Mouse (Mus musculus) right cerebral cortex, postnatal 4 days (tissue): ENCODE measurements at regions not wholly inside any gene's neighbourhood (a gene's known extent, or its start where the extent isn't known, plus 50 kb on each side); places are given as distances from the start of the nearest gene placed in this dataset.

ENCODE experiments used
- DNase-seq: peaks from one replicate; pipeline ENCODE4 v3.0.0-alpha.2; 2022

DNA sequence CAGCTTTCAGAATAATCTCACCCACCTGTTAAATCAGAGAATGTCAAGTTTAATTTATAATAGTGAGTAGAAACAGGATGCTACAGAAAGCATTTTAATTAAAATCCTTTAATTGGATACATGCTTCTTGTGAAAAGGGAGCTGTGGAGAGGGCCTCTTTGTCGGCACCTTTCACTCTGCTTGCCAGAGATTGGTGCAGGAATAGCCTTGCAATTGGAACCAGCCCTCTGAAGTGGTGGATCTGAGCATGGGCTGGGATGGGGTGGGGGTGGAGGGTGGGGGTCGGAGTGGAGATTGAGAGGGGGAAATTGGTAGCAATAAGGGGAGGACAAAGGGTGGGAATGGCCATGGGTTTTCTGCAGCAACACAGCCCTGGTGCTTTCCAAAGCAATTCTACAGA lies 207.2 kb downstream of the Tbx15 start:
- DNase-seq: no peak

DNA sequence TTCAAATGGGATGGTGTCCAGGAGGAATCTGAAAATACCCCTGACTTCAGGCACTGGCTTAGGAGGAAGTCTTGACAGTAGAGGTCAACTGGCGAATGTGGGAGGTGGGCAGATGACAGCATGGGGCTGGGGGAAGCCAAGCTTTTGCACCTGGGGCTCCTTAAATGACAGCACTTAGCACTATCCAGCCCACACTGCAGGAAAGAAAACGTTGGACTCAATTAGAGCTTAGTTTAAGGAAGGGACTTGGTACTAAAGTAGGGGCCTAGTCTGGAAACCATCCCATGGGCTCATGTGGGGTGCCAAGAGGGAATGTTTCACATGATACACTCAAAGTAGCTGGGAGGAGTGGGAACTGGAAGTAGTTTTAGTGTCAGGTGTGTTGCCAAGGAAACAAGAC lies 207.6 kb downstream of the Tbx15 start:
- no peak for DNase-seq

DNA sequence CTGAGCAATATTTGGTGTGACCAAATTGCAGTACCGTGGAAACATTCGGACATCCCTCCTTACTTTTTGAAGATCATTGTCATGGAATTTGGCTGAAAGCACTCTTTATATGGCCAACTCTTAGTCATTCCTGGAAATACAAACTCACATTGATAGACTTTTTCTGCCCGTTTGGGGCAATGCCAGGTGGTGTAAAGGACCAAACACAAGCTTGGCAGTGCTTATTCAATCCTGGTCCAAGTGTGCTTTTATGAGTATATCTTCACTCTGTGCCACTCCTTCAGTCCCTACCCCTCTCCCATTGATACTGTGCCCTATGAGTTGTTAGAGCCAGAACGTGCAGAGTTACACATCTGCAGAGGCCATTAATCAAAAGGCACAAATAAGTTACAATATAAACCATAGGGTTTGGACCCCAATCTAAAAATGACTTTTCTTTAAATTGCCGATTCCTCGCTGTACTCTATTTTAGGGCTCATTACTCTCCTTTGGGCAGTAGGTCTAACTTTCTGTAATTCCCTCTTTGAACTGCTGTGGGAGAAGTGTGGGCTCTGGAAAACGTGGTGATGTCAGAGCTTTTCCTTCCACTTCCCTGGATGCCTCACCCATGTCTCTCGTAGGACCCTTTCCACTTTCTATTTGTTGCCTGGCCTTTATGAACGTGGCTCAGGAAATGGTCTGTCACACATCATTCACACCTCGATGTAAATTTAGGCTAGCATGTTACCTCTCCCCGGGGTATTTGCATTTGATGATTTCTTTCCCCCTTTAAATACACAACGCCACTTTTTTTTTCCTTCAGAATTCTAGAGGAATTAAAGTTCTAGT lies 219.1 kb downstream of the Tbx15 start:
- no peak for DNase-seq

- DNase-seq: no peak
Measured at GRCm38 (mm10) chr3:99499980-99500379, 259.8 kb downstream of the Tbx15 start.

- no peak for DNase-seq
Measured at GRCm38 (mm10) chr3:99504772-99505171, 264.6 kb downstream of the Tbx15 start.

- DNase-seq: no peak
Measured at GRCm38 (mm10) chr3:99512250-99512649, 272.1 kb downstream of the Tbx15 start.

GRCm38 (mm10) chr3:99512933-99513332 lies 272.8 kb downstream of the Tbx15 start:
- no peak for DNase-seq

DNA sequence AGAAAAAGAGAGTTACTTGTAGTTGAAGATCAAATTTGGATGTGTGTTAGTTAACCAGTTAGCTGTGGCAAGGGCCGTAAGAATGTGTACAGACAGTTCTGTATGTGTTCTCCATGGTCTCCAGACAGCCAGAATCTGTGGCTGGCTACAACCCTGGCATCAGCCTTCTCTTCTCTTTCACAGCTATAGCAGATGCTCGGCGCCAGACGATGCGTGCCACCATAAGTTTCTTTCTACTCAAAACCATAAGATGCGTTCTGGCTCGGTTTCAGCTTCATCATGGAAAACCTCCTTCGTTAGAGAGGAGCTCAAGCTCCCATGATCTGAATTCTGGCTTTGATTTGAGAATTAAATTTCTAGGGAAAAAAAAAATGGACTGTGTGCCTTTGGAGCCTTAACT lies 275.6 kb downstream of the Tbx15 start:
- peak; percentile 52 for DNase-seq

- peak; percentile 2 for DNase-seq
Measured at GRCm38 (mm10) chr3:99560917-99561316, 320.7 kb downstream of the Tbx15 start.

DNA sequence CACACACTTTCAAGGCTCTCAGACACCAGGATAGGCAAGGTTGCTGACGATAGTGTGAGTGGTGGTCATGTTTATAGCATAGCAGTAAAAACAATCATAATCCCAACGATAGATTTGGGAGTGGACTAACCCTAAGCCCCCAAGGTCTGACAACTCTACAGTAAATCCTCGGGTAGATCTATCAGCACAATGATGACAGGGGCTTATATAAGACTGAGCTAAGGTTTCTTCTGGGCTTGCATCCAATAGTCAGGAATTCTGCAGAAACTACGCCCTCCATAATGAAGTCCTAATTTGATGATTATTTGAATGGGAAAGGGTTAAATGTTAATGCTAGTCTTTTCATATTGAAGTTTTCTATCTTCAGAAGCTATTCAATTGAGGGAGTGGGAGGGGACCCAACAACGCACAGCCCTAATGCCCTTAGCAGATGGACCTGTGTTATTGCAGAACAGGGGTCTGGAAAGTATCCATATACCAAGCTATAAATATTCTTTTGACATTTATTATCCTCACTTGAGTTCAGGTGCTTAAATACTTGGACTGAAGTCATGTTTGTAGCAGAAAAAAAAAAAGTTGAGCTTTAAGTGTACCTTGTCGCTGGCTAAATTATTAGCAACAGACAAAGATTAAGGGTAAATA lies 311.8 kb upstream of the Spag17 start:
- DNase-seq: no peak

DNA sequence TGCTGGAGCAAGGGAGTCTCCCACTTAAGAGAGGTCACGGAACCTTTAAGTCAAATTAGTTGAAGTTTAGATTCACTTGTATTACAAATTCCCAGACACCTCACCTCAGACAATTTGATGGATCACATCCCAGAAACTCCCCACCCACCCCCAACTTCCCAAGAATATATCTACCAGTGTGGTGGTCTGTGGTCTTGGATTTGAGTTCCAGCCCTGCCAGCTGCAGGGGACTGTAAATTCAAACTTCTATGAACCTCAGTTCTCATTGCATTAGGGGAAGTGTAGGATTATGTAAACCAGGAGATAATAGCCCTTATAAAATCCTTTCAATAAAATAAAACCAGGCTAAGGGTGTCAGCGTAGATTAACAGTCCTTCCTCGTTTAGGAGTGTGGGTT lies 311.2 kb upstream of the Spag17 start:
- DNase-seq: no peak

DNA sequence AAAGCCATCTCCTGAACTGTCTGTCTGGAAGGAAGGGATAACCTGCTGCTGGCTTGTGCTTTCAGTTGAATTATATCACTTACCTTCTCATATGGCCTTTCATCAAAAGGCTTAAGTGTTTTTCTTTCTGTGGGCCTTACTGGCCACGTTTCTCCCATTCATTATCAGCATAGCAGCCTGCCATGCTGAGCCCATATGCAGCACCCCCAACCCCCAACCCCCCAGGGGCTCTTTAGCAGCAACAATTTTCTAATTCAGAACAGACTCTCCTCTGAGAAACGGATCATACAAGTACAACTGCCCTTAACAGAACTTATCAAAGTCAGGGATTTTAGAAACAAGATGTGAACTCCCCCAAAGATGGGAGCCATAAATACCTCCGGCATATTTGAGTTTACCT lies 282.5 kb upstream of the Spag17 start:
- no peak for DNase-seq

DNA sequence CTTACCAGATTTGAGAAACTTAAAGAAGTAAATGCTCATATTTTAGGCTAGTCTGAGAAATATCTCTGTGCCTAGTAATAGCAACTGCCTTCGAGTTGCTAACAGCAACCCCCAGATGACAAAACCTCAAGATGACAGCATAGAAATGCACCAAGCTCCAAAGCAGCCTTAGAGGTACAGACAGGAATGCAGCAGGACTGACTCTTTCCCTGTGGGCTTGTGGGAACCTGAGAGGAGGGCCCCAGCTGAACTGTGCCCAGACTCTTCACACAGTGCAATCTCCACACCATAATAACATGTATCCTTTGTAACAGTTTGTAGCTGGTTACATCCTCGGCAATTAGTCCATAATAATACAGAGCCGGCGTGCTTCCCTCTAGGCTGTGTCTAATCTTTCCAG lies 252.9 kb upstream of the Spag17 start:
- DNase-seq: no peak

DNA sequence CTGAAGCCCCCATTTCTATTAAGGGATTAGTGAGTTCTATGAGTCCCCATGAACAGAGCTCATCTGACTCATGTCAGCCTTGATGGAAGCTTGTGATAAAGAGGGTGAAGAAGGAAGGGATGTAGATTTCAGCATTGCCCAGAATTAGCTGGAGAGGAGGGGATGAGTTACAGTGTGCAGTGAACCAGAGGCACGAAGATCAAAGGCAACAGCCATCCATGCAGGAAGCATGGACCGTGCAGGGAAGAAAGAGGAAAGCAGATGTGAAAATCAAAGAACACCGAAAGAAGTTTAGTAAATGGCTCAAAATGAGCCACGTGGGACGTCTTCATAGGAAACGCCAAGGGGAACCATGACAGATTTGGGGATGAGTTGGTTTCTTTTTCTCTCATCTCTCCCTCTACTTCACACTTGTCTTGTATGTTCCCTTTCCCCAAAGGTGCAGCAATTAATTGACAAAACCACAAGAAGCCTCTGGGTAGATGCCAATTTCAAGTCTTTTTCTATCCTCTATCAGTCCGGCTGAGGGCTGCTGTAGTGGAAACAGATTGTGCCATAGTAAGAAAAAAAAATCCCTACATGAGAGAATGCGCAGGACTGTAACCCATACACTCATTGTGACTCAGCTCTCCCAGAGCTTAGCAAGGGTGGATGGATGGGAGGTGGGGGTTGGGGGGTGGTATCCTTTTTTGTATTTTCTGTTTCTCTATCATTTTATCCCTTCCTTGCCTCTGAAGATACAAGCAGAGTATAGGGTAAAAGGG lies 243.7 kb upstream of the Spag17 start:
- no peak for DNase-seq

DNA sequence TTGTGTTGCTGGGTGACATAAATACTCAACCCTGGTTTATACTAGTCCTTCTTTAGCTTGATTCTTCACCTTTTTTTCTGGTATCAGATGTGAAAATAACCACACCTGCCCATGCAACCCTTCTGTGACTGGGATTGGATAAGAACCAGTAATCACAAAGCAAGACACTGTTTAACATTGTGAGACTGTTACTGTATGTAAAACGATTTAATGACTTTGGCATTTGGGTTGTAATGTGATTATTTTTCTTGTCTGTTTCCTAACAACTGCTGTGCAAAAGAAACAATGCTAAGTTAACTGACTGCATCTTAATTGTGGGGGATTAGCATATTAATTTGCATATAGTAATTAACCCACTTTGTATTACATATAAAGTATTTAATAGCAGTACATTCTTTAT lies 240.3 kb upstream of the Spag17 start:
- no peak for DNase-seq

GRCm38 (mm10) chr3:99645318-99645717 lies 239.9 kb upstream of the Spag17 start:
- DNase-seq: no peak

- no peak for DNase-seq
Measured at GRCm38 (mm10) chr3:99657617-99658016, 227.6 kb upstream of the Spag17 start.

GRCm38 (mm10) chr3:99663783-99664182 lies 221.4 kb upstream of the Spag17 start:
- no peak for DNase-seq

DNA sequence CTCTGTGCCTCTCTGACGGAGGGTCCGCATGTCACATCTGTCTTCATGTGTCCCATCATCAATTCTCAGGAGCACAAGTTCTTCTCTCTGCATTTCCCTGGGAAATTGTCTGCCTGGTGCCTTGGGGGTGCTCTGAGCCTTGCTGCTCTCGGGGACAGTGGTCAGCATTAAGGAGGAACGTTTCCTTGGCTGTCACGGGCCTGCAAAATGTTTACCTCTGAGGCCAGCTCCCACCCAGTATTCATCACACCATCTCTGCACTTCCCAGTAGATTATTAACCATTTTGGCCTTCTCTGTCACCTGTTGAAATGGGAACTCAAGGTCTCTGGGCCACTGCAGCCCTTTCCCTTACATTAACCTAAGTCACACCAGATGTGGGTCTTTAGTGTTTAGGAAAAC lies 219.8 kb upstream of the Spag17 start:
- no peak for DNase-seq

DNA sequence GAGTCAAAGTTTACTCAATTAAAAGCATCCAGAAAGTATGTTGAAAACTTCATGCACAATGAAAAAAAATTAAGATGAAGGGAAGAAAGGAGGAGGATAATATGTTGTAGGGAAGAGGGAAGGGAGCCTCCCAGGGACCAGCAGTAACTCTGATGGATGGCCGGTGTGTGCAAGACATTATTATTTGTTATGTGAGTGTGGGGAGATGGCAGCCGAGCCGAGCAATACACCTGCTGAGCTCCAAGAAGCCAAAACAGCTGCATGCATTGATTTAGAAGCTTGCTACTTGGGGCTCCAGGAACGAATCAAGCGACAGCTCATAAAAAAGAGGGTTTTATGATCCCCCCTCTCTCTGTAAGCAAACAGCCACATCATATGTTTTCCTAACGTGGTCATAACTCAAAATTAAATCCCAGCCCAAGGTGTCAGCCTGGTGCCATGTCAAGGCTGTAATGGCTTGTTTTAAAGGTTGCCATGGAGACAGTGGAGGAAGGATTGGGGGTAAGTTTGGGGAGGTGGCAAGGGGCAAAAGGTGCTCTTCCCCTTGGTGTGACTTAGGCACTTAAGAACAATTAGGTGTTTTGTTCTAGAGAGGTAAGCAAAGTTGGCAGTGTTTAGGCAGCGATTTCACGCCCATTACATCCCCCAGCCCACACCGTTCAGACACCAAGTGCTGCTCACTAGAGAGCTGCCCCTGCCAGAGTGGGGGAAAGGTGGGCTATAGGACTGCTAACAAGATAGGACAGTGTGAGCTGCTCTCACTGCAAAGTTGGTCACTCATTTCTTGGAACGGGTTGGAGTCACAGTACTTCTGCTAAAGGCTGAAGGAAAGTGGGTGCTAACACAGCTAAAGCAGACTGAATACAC lies 219.1 kb upstream of the Spag17 start:
- no peak for DNase-seq

DNA sequence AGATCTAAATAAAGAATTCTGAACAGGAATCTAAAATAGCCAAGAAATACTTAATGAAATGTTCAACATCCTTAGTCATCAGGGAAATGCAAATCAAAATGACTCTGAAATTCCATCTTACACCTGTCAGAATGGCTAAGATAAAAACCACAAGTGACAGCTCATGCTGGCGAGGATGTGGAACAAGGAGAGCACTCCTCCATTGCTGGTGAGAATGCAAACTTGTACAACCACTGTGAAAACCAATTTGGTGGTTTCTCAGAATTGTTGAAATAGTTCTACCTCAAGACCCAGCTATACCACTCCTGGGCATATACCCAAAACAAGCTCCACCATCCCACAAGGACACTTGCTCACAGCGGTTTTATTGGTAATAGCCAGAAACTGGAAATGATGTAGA lies 211.1 kb upstream of the Spag17 start:
- no peak for DNase-seq

DNA sequence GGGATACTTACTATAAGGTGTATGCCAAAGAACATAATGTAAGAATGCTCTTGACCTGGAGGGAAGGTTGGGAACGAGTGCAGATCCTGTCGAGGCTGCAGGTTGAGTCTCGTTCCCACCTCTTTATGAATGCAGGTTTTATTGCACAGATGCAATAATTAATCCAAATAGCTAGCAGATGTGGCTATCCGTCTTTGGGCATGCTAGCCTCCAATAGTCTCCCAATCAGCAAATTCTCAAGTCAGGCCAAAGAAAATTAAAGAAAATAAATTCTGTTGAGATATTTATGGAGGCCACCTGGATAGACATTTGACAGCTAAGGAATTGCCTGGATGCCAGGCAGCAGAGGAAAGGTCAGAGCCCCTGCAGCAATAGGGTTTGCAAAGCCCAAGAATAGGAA lies 175.7 kb upstream of the Spag17 start:
- DNase-seq: no peak

DNA sequence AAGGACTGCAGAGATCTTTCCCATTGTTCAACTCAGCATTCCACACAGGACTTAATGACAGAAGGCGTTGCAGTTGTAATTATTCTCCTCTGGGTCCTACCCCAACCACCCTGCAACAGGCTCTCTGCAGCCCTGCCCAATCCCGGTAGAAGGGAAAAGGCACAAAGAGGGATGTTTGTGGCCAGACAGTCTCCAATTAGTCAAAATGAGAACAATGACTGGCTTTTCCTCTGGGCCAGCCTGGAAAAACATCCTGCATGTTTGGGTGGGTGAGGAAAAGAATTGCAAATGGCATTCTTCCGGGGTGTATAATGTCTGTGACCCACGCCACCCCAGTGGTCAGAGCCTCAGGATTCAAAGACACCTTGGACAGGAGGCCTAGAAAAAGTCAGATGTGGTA lies 168.8 kb upstream of the Spag17 start:
- DNase-seq: no peak
